Mouse (Mus musculus): ENCODE measurements at regions not wholly inside any gene's neighbourhood (a gene's known extent, or its start where the extent isn't known, plus 50 kb on each side); places are given as distances from the start of the nearest gene placed in this dataset.

- no peak for DNase-seq
These were observed 179.9 kb downstream of the Fgf10 start for GRCm38 (mm10) chr13:118849541-118849940.

GRCm38 (mm10) chr13:118850708-118851107 lies 181.1 kb downstream of the Fgf10 start:
- DNase-seq = no peak

DNA sequence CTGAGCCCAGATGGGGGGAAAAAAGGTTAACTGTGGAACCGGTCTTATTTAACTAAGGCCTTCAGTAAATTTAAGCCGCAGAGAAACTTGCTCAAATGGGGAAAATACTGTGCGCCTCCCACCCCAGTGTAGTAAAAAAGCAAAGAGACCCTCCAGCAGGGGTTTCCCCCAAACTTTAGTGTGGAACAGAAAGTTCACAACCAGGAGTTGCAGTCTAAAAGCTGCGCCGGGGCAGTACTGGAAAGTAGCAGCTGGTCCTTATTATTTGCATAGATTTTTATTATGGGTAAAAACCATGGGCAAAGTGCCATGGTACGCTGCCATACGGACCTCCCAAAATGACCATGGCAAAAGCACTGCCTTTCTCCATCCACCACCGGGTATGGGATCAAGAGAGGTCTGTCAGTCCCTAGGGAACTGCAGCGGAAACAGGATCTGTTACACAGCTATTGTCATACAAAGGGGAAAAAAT lies 216.8 kb downstream of the Fgf10 start:
- no peak for DNase-seq

DNA sequence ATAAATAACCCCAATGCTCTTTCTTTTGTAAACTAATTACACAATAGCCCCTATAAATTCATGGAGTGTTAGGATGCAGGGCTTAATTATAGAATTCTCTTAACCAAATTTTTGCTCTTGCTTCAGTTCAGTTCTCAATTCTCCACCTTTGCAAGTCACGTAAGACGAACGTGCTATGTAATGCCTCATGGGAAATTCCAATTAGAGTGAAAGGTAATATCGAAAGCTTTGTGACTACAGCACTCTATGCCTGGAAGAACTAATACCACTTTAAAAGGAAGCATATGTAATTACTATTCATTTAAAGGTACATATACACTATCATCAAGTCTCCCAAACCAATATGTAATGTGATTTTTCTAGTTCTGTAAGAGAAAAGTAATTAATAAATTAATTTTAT lies 225.5 kb downstream of the Fgf10 start:
- no peak for DNase-seq

DNA sequence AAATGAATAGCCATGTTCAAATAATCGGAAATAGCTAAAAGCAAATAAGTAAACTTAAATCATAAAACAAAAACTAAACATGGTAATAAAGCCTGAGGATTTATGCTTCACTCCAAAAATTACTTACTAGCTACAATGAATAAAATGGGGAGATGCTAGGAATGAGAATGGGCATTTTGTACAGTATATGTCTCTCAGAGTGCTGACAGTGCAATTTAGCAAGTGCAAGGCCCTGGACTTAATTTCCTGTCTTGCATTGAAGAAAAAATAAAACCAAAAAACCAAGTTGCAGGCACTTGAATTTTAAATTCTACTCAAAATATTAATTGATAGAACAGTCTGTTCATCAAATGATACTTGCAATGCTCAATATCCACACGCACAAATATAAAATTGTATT lies 232.4 kb downstream of the Fgf10 start:
- no peak for DNase-seq

DNA sequence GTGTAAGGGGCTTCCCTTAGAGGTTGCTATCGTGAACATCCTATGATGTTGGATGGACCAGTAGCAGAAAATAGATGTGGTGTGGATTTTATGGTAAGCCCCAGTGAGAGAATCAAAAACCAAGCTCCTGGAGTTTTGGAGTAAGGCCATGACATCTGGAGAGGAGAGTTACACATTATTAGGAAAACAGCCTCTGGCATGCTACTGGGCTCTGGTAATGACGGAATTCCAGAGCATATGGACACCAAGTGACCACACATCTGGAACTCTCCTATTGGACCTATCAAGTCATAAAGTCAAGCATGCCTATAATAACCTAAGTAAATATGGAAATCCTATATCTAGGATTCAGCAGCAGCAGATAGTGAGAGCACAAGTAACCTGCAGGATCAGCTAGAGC lies 240.8 kb downstream of the Fgf10 start:
- DNase-seq = no peak

GRCm38 (mm10) chr13:118940786-118941185 lies 271.2 kb downstream of the Fgf10 start:
- DNase-seq = no peak

GRCm38 (mm10) chr13:118966120-118966676 lies 296.6 kb downstream of the Fgf10 start:
- DNase-seq = no peak

- no peak for DNase-seq
These were observed 298.1 kb downstream of the Fgf10 start for GRCm38 (mm10) chr13:118967707-118968106.

DNA sequence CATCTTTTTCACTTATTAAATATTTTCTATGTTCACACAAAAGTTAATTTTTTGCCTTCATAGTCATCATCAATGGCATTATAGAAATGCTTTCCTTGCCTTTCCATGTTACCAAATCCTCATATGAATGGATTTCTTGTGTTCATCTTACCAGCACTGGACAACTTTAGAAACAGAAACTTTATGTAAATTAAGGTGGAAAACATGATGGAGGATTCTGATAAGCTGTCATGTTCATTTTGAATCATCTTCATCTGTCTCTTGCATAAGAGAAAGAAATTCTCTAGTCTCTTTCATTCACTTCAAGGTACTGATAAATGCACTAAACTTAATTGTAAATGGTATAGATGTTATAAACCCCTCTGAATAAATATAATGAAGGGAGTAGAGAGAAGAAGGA lies 305.4 kb downstream of the Fgf10 start:
- DNase-seq = no peak

DNA sequence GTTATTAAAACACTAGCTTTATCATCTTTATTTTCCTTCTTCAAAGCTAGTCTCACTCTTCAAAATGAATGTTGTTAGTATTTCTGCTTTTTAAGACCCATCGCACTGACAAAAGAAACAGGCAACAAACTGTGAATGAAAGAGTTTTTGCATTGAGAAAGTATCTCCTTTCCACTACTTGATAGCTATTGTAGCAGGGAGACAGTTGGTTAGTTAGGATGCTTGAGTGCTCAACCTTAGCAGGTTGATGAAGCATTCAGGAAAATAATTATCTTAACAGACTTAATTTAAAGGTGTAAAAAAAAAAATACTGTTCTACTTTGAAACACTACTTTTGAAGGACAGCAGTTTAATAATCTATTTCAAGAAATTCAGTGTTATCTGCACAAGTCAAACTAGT lies 305.9 kb downstream of the Fgf10 start:
- DNase-seq = no peak

- no peak for DNase-seq
These were observed 309.9 kb downstream of the Fgf10 start for GRCm38 (mm10) chr13:118979505-118979904.

- no peak for DNase-seq
These were observed 311.7 kb downstream of the Fgf10 start for GRCm38 (mm10) chr13:118981196-118981810.

DNA sequence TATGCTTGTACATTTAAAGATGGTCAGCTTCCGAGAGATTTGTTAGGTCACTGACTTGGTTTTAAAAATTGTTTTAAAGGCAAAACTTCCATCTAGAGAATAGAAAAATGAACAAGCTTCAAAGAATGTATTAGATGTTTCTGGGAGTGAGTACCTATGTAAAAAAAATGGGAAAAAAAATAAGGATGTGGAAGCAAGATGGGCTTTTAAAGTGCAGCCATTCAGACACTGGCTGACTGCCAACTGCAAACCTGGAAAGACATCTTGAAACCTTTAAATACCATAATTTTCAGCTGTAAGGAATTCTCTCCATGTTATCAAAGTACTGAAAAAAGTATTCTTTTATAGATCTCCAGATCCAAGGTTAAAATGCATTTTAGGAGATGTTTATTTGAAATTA lies 315.7 kb downstream of the Fgf10 start:
- no peak for DNase-seq

GRCm38 (mm10) chr13:119025305-119025975 lies 355.8 kb downstream of the Fgf10 start:
- no peak for DNase-seq

DNA sequence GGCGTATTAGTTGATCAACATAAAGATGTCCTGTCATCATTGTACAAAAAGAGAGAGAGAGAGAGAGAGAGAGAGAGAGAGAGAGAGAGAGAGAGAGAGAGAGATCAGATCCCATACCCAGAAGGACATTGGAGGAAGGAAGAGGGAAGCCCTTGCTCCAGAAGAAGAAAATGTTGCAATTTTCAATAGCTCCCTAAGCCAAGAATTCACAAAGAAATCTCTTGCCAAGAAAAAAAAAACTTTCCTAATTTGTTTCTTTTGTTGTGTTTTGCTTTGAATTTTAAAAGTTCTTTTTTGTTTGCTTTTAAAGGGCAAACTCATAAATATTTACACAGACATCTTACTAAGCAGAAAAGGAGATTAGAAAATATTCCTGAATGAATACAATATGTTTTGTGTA lies 370.0 kb downstream of the Fgf10 start:
- DNase-seq = no peak

- no peak for DNase-seq
These were observed 375.5 kb downstream of the Fgf10 start for GRCm38 (mm10) chr13:119045112-119045511.

- DNase-seq = no peak
These were observed 359.4 kb upstream of the Paip1 start for GRCm38 (mm10) chr13:119068745-119069580.

- DNase-seq = no peak
These were observed 358.8 kb upstream of the Paip1 start for GRCm38 (mm10) chr13:119069581-119069936.

DNA sequence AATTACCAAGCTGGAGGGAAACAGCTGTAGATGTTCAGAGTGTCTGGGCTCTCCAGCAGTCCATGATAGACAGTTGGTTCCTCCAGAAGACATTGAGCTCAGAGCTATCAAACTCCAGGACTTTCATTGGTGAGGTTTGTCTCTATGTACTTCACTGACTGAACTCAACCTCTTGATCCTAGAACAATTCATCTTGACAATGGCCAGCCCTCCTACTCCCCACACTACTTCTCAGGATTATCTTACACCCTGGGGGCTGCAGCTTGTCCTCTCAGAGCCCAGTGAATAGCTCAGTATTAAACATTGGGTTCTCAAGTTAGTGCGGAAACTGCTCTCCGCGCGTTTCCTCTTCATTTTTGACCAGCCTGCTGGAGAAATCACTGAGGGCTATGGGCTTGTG lies 349.2 kb upstream of the Paip1 start:
- no peak for DNase-seq

- DNase-seq = no peak
These were observed 346.7 kb upstream of the Paip1 start for GRCm38 (mm10) chr13:119081691-119082090.

DNA sequence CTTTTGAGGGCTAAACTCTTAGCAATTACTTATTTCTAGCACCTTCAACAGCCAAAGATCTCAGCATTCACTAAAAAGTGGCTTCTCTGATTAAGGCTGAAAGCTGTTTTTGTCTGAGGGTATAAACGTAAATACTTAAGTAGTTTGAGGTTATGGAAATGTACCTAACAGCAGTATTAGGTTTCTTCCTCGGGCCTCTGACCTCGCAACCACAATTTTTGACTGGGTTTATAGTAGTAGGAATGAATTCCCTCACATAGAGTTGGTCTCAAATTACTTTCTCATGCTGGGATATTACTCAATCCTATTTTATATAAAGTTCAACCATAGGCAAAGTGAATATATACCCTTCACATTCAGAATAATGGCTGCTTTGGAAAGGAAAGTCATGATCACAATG lies 310.5 kb upstream of the Paip1 start:
- DNase-seq = no peak

- DNase-seq = no peak
These were observed 310.0 kb upstream of the Paip1 start for GRCm38 (mm10) chr13:119118382-119118781.

DNA sequence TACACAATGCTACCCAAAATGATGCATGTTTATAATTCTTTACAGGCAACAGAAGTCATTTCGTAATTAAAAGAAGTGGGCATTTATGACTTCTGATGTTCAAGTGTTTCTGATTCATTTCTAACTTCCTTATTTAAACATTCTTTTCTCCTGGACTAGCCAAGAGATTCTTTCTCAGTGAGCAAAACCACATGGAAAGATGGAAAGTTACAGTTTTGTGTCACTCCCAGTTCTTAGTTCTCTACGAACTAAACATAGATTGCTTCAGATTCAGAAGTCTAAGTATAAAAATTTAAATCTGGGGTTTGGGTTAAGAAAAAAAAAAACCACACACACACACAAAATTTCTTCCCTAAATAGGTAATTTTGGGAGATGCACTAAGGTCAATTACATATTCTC lies 288.0 kb upstream of the Paip1 start:
- no peak for DNase-seq

All from right cerebral cortex, postnatal 25 days (tissue).